Mouse (Mus musculus) limb, embryonic 10.5 days (tissue): ENCODE results near the gene Umodl1. TPM values are rescaled to one million over a fixed set of nuclear protein-coding genes. Genes with fewer than 3 reads are reported as not detected.
A peak's percentile ranks its signal among the peaks of the same experiment; 100 is the strongest.

Source experiments
- DNase-seq: peaks from one replicate; pipeline ENCODE4 v3.0.0-alpha.2; 2017; ENCODE audit warnings: low spot score
- H3K27ac ChIP-seq: fragments of 300-500 bp; sonication (generic); 2 replicates; pipeline ENCODE4 v1.5.1; 2016; ENCODE audit warnings: mild to moderate bottlenecking
- H3K27me3 ChIP-seq: fragments of 300-500 bp; sonication (generic); 2 replicates; pipeline ENCODE4 v1.6.1; 2016; ENCODE audit warnings: low read depth, mild to moderate bottlenecking; ENCODE audit not compliant: poor library complexity, severe bottlenecking
- H3K36me3 ChIP-seq: fragments of 300-500 bp; sonication (generic); 2 replicates; pipeline ENCODE4 v1.6.1; 2016; ENCODE audit warnings: mild to moderate bottlenecking, moderate library complexity
- H3K4me1 ChIP-seq: fragments of 300-500 bp; sonication (generic); 2 replicates; pipeline ENCODE4 v1.6.1; 2016
- H3K4me3 ChIP-seq: fragments of 300-500 bp; sonication (generic); 2 replicates; pipeline ENCODE4 v1.5.1; 2016; ENCODE audit warnings: mild to moderate bottlenecking, moderate library complexity
- H3K9me3 ChIP-seq: fragments of 300-500 bp; sonication (generic); replicated peaks from 2 replicates; pipeline ENCODE4 v1.6.1; 2016; ENCODE audit warnings: mild to moderate bottlenecking
- WGBS: fragments of 180-500 bp; shearing (Covaris S2); methylation state at CpG from one replicate; pipeline ENCODE4 v1.1.7; 2016; 5-methylcytosine and 5-hydroxymethylcytosine counted together
- polyA plus RNA-seq: library from polyadenylated mRNA; unstranded; fragments of >200 nt; fragmentation: Nextera tagmentation; extraction: Ambion mirVana; gene quantifications from 2 replicates; pipeline ENCODE4 v1.2.1, GENCODE M21; 2016

The Umodl1 gene
- polyA plus RNA-seq, 1 experiment from 2014 or later = 0.24 TPM

GRCm38 (mm10) chr17:30951600-30951999 lies 2.8 kb upstream of the Umodl1 start:
- Histone ChIP-seq H3K4me1 (peaks cover 10% of the 10 kb centered on the region), H3K27me3 (peaks cover 9% of the 10 kb centered on the region), H3K27ac (no peak overlapping the region), H3K9me3 (no peaks in the 10 kb centered on the region), H3K4me3 (no peak overlapping the region), H3K36me3 (no peaks in the 10 kb centered on the region)
- 72% methylated on average over 8 of the region's 8 CpGs for WGBS
- no peak for DNase-seq

- no peaks in the 10 kb centered on the region for H3K27me3 ChIP-seq
- H3K27ac ChIP-seq = no peak overlapping the region
- no peak for DNase-seq
- H3K36me3 ChIP-seq = no peaks in the 10 kb centered on the region
- WGBS = 57% methylated on average over 7 of the region's 7 CpGs
- no peak overlapping the region for H3K4me3 ChIP-seq
- no peaks in the 10 kb centered on the region for H3K9me3 ChIP-seq
- H3K4me1 ChIP-seq = peaks cover 5% of the 10 kb centered on the region; the same call in 1 of the 2 replicates
Observed at GRCm38 (mm10) chr17:30961936-30962592, 7.6 kb downstream of the Umodl1 start.

DNA sequence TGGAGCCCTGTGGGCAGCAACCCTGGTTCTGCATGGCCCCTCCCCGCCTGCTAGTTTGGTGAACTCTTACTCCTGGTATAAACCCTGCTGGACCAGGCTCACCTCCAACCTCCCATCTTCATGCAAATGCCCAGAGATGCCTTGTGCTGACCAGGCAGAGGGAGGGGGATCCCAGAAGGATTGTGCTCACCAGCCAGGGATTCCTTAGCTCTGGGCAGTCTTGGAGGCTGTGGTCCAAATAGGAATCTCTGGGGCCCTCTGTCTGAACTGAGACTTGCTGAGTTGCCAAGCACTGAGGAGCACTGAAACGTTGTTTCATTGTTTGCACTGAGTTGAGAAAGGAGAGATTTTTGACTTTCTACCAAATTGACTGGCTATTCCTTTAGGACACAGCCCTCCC lies 8.4 kb downstream of the Umodl1 start:
- WGBS = 48% methylated on average over 2 of the region's 2 CpGs
- Histone ChIP-seq H3K4me1 (peaks cover 5% of the 10 kb centered on the region; the same call in 1 of the 2 replicates), H3K9me3 (no peaks in the 10 kb centered on the region), H3K27ac (no peak overlapping the region), H3K36me3 (no peaks in the 10 kb centered on the region), H3K27me3 (no peaks in the 10 kb centered on the region), H3K4me3 (no peak overlapping the region)
- no peak for DNase-seq

GRCm38 (mm10) chr17:30969983-30970382 lies 15.5 kb downstream of the Umodl1 start:
- no peak overlapping the region for H3K27ac ChIP-seq
- no peaks in the 10 kb centered on the region for H3K27me3 ChIP-seq
- H3K36me3 ChIP-seq = no peaks in the 10 kb centered on the region
- H3K9me3 ChIP-seq = no peaks in the 10 kb centered on the region
- H3K4me1 ChIP-seq = peaks cover 24% of the 10 kb centered on the region
- no peak overlapping the region for H3K4me3 ChIP-seq
- DNase-seq = no peak
- 70% methylated on average over 4 of the region's 4 CpGs for WGBS

DNA sequence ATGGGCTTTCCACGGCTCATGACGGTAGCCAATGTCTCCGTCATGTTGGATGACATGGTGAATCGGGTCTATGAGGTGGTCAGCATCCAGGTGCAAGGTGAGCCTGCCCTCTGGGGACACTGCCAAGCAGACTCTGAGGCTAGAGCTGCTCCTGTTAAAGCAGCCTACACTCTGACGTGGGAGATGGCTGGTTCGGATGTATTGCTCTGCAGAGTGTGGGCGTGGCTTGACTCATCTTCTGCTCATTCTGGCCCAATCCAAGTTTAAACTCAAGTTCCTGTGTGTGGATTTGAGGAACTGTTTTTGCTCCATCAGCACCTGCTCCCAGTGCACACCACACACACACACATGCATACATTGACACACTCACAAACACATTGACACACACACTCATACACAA lies 17.4 kb downstream of the Umodl1 start:
- H3K4me3 ChIP-seq = no peak overlapping the region
- no peaks in the 10 kb centered on the region for H3K36me3 ChIP-seq
- WGBS = 87% methylated on average over 7 of the region's 7 CpGs
- DNase-seq = no peak
- H3K27ac ChIP-seq = no peak overlapping the region
- no peaks in the 10 kb centered on the region for H3K27me3 ChIP-seq
- peaks cover 24% of the 10 kb centered on the region for H3K4me1 ChIP-seq
- H3K9me3 ChIP-seq = no peaks in the 10 kb centered on the region

DNA sequence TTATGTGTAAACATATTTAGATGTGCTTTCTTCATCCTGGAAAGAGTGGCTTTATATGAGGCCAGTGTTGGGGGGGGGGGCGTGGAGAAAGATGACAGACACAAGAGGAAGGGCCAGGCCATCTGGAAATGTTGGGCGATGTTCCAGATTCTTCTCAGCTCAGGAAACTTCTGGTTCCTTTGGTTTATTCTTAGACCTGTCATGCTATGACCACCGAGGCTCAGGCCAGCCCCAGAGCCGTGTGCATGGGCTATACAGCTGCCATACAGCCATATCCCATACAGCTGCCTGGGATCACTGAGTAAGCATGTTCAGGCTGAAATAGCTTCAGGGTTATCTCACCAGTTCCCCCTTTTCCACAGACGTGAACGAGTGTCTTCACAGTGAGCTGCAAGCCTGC lies 18.9 kb downstream of the Umodl1 start:
- H3K4me1 ChIP-seq = peaks cover 21% of the 10 kb centered on the region
- DNase-seq = no peak
- no peaks in the 10 kb centered on the region for H3K27me3 ChIP-seq
- WGBS = 87% methylated on average over 6 of the region's 6 CpGs
- no peaks in the 10 kb centered on the region for H3K9me3 ChIP-seq
- H3K27ac ChIP-seq = no peak overlapping the region; the same call in 1 of the 2 replicates
- H3K4me3 ChIP-seq = no peak overlapping the region
- no peaks in the 10 kb centered on the region for H3K36me3 ChIP-seq

- Histone ChIP-seq H3K27me3 (no peaks in the 10 kb centered on the region), H3K36me3 (no peaks in the 10 kb centered on the region), H3K4me1 (peaks cover 11% of the 10 kb centered on the region), H3K4me3 (no peak overlapping the region), H3K9me3 (no peaks in the 10 kb centered on the region), H3K27ac (no peak overlapping the region)
- 75% methylated on average over 2 of the region's 2 CpGs for WGBS
- DNase-seq = no peak
Observed at GRCm38 (mm10) chr17:30977290-30977689, 22.9 kb downstream of the Umodl1 start.

- DNase-seq = no peak
- WGBS = 72% methylated on average over 10 of the region's 10 CpGs
- H3K27ac ChIP-seq = no peak overlapping the region
Observed at GRCm38 (mm10) chr17:30978556-30978955, 24.1 kb downstream of the Umodl1 start.

GRCm38 (mm10) chr17:30983521-30983920 lies 29.1 kb downstream of the Umodl1 start:
- DNase-seq = no peak
- Histone ChIP-seq H3K27ac (no peak overlapping the region), H3K4me1 (peaks cover 10% of the 10 kb centered on the region), H3K36me3 (no peaks in the 10 kb centered on the region), H3K4me3 (no peak overlapping the region), H3K9me3 (no peaks in the 10 kb centered on the region), H3K27me3 (no peaks in the 10 kb centered on the region)
- WGBS = 68% methylated on average over 4 of the region's 4 CpGs

More at GRCm38 (mm10) chr17:30978556-30978955, 24.1 kb downstream of the Umodl1 start:
- Histone ChIP-seq H3K4me3 (no peak overlapping the region), H3K9me3 (no peaks in the 10 kb centered on the region), H3K4me1 (peaks cover 9% of the 10 kb centered on the region), H3K27me3 (no peaks in the 10 kb centered on the region), H3K36me3 (no peaks in the 10 kb centered on the region)

- no peaks in the 10 kb centered on the region for H3K9me3 ChIP-seq
- H3K4me1 ChIP-seq = no peaks in the 10 kb centered on the region
- 0 out of 2 replicates have a peak, but pooled peaks cover 4% of the 10 kb centered on the region for H3K27me3 ChIP-seq
- DNase-seq = peak; percentile 51
- 77% methylated on average over 10 of the region's 10 CpGs for WGBS
- H3K4me3 ChIP-seq = no peak overlapping the region
- no peak overlapping the region for H3K27ac ChIP-seq
- H3K36me3 ChIP-seq = no peaks in the 10 kb centered on the region
Observed at GRCm38 (mm10) chr17:30990254-30990653, 35.8 kb downstream of the Umodl1 start.

- Histone ChIP-seq H3K4me1 (peaks cover 14% of the 10 kb centered on the region), H3K9me3 (no peaks in the 10 kb centered on the region), H3K27me3 (0 out of 2 replicates have a peak, but pooled peaks cover 4% of the 10 kb centered on the region), H3K27ac (peak overlapping the region; percentile 1; the same call in 1 of the 2 replicates), H3K36me3 (no peaks in the 10 kb centered on the region), H3K4me3 (no peak overlapping the region)
- 81% methylated on average over 5 of the region's 5 CpGs for WGBS
- DNase-seq = no peak
Observed at GRCm38 (mm10) chr17:30996296-30996695, 41.9 kb downstream of the Umodl1 start.

DNA sequence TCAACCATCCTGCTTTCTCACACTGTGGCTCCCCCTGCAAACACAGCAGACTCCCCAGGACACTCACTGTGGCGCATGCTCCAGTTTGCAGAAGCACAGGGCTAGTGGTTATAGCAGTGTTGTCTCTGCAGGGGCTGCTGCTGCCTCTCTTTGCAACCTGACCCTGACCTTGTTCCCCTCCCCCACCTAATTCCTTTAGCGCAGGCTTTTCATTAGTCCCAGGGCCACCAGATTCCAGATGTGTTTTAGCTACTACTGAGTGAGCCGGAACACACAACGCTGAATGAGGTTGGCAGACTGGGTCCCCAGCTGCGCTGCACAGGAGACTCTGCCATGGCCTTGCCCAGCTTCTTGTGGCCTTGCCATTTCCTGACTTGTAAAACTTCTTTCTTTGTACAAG lies 46.5 kb downstream of the Umodl1 start:
- H3K4me3 ChIP-seq = peak overlapping the region; percentile 16; the same call in 1 of the 2 replicates
- H3K36me3 ChIP-seq = no peaks in the 10 kb centered on the region

GRCm38 (mm10) chr17:31002613-31003012 lies 48.2 kb downstream of the Umodl1 start:
- no peaks in the 10 kb centered on the region for H3K9me3 ChIP-seq
- DNase-seq = no peak
- no peak overlapping the region for H3K4me3 ChIP-seq
- H3K36me3 ChIP-seq = no peaks in the 10 kb centered on the region
- peak overlapping the region; percentile 12; the same call in 1 of the 2 replicates for H3K27ac ChIP-seq
- H3K4me1 ChIP-seq = peaks cover 20% of the 10 kb centered on the region
- no peaks in the 10 kb centered on the region for H3K27me3 ChIP-seq
- WGBS = 93% methylated on average over 5 of the region's 5 CpGs

More for the DNA sequence above, 46.5 kb downstream of the Umodl1 start:
- WGBS = 5% methylated on average over 5 of the region's 5 CpGs
- Histone ChIP-seq H3K27ac (peak overlapping the region; percentile 86), H3K27me3 (no peaks in the 10 kb centered on the region), H3K9me3 (no peaks in the 10 kb centered on the region), H3K4me1 (peaks cover 20% of the 10 kb centered on the region)
- DNase-seq = peak; percentile 80
